Mouse (Mus musculus): ENCODE measurements around the gene Ddx54. TPM values are rescaled to one million over a fixed set of nuclear protein-coding genes. Genes with fewer than 3 reads are reported as not detected.

Ddx54 gene
- polyA plus RNA-seq, 1 experiment = 3.4 TPM

DNA sequence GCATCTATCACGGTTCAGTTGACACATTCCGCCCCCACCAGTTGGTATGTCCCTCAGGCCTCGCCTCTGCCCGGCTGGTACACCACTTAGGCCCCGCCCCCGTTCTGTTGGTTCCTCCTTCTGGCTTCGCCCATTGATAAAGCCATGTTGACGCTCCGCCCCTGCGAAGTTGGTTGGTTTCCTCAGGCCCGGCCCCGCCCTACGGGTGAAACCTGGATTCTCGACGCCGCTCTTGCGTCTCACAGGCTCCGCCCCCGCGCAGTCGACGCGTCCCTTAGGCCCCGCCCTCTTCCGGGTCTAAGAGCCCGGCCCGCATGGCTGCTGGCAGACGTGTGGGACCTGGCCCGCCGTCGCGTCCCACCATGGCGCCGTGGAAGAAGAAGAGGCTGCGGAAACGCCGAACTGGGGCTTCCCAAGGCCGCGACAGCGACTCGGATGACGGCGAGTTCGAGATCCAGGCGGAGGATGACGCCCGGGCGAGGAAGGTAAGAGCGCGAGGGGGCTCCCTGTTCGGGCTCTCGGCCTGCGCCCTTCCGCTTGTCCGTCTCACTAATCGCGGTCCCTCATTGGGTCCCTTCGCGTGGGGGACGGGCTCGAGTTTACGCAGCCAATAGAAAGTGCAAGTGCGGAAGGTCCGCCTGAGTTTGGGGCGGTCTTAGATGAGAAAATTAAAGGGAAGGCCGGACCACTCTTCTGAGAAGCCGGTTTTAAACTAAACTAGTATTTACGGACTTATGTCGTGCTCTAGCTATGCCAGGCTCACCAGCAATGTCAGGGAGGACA is 474 bp downstream of the Ddx54 start:
- Histone ChIP-seq H3K9me3 (ENCODE audit: control insufficient read depth, low read length) (peaks cover 7% of the 10 kb centered on the region), H3K4me1 (ENCODE audit: control insufficient read depth) (peaks cover 42% of the 10 kb centered on the region)
- TF ChIP-seq GATA1 (IDR thresholded peaks at IDR 0.05; ENCODE audit: low read length) = no peak; the same call in 1 of the 2 replicates
- TF ChIP-seq TAL1 (IDR thresholded peaks at IDR 0.05; ENCODE audit: low read length) = no peak

DNA sequence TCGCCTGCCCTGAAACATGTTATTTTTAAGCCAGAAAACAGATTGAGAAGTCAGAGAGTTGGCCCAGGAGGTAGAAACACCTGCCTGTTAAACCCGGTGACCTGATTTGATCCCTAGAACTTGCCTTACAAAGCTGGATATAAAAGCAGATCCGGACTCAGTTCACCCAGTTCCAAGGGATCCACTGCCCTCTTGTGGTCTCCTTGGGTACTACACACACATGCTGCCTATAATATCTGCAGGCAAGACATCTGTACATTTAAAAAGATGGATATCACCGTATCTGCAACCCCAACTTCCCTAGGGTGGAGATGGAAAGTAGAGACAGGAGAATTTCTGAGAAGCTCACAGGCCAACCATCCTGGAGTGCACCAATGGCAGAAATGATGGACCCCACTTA is 3.4 kb downstream of the Ddx54 start:
- peaks cover 60% of the 10 kb centered on the region for H3K36me3 ChIP-seq (ENCODE audit: control insufficient read depth)
- no peaks in the 10 kb centered on the region for H3K27me3 ChIP-seq (ENCODE audit: control insufficient read depth)

More for the DNA sequence above, 474 bp downstream of the Ddx54 start:
- Histone ChIP-seq H3K27me3 (ENCODE audit: control insufficient read depth) (no peaks in the 10 kb centered on the region), H3K4me3 (replicated peaks) (peak overlapping the region; percentile 72), H3K36me3 (ENCODE audit: control insufficient read depth) (peaks cover 51% of the 10 kb centered on the region)

DNA sequence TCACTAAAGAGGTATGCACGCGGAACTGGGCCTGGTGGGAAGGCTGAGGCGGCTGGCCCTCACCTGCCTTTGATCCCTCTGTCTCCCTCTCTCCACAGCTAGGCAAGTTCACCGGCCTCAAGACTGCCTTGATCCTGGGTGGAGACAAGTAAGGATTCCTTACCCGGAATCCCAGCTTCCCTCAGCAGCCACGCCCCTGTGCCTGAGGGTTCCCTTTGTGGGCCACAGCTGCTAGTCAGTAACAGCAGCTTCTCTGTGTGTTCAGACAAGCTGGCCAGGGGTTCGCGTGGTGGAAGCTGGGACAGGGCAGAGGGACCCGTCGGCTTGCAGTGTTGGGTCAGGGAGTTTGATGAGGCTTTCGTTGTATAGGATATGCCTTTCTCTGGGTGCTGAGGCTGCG is 6.2 kb downstream of the Ddx54 start:
- Histone ChIP-seq H3K36me3 (ENCODE audit: control insufficient read depth) (peaks cover 87% of the 10 kb centered on the region), H3K4me1 (ENCODE audit: control insufficient read depth) (peaks cover 12% of the 10 kb centered on the region), H3K27me3 (ENCODE audit: control insufficient read depth) (no peaks in the 10 kb centered on the region), H3K9me3 (ENCODE audit: control insufficient read depth, low read length) (peaks cover 7% of the 10 kb centered on the region), H3K4me3 (replicated peaks) (no peak overlapping the region)
- TF ChIP-seq TAL1 (IDR thresholded peaks at IDR 0.05; ENCODE audit: low read length) (no peak), GATA1 (IDR thresholded peaks at IDR 0.05; ENCODE audit: low read length) (no peak)

More for the DNA sequence above, 3.4 kb downstream of the Ddx54 start:
- peaks cover 7% of the 10 kb centered on the region for H3K9me3 ChIP-seq (ENCODE audit: control insufficient read depth, low read length)
- no peak overlapping the region for H3K4me3 ChIP-seq (replicated peaks)
- H3K4me1 ChIP-seq (ENCODE audit: control insufficient read depth) = peaks cover 35% of the 10 kb centered on the region
- TF ChIP-seq GATA1 (IDR thresholded peaks at IDR 0.05; ENCODE audit: low read length) (no peak), TAL1 (IDR thresholded peaks at IDR 0.05; ENCODE audit: low read length) (no peak)

DNA sequence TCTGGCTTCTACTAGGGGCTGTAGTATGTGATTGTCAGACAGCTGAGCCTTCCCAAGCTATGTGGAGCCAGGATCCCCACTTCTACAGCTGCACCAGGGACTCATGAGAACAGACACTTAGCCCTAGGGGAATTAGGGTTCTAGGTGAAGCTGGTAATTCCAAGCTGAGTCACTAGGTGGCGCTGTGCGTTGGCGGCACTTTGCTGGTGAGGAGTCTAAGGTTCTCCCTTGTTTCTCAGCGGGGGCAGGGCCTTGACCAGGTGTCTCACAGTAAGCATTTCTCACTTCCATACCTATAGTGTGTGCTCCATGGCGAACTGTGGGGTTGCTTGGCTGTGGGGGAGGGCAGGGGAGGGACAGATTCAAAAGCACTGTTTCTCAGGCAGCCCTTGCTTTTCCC is 6.7 kb downstream of the Ddx54 start:
- H3K9me3 ChIP-seq (ENCODE audit: control insufficient read depth, low read length) = peaks cover 7% of the 10 kb centered on the region
- H3K36me3 ChIP-seq (ENCODE audit: control insufficient read depth) = peaks cover 91% of the 10 kb centered on the region
- TF ChIP-seq TAL1 (IDR thresholded peaks at IDR 0.05; ENCODE audit: low read length) (no peak), GATA1 (IDR thresholded peaks at IDR 0.05; ENCODE audit: low read length) (no peak)
- H3K27me3 ChIP-seq (ENCODE audit: control insufficient read depth) = no peaks in the 10 kb centered on the region
- H3K4me1 ChIP-seq (ENCODE audit: control insufficient read depth) = peaks cover 8% of the 10 kb centered on the region
- no peak overlapping the region for H3K4me3 ChIP-seq (replicated peaks)

DNA sequence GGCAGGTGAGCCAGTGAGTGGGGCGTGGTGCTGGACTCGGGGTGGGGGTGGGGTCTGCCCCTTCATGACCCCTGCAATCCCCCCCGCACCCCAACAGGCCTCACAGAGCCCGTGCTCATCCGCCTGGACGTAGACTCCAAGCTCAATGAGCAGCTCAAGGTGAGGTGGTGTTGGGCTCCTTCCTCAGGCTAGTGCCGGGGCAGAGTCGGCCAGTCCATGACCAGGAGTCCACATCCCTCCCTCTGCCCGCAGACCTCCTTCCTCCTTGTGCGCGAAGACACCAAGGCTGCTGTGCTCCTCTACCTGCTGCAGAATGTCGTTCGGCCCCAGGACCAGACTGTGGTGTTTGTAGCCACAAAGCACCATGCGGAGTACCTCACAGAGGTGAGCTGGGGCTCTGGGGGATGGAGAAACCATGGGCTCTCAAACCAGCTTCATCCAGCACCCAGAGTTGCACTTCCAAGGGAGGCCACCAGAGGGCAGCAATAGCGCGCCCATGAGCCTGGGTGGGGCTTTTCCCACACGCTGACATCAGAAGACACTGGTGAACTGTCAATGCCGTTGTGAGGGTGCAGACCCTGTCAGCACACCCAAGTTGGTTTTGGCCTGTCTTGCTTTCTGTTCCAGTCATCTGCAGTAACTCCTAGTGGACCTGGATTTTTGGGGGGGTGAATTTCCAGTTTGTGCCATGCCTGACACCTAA is 8.0 kb downstream of the Ddx54 start:
- Histone ChIP-seq H3K9me3 (ENCODE audit: control insufficient read depth, low read length) (peaks cover 7% of the 10 kb centered on the region), H3K36me3 (ENCODE audit: control insufficient read depth) (peaks cover 98% of the 10 kb centered on the region), H3K4me1 (ENCODE audit: control insufficient read depth) (peaks cover 4% of the 10 kb centered on the region), H3K27me3 (ENCODE audit: control insufficient read depth) (no peaks in the 10 kb centered on the region), H3K4me3 (replicated peaks) (no peak overlapping the region)
- no peak for TF ChIP-seq GATA1 (IDR thresholded peaks at IDR 0.05; ENCODE audit: low read length)

DNA sequence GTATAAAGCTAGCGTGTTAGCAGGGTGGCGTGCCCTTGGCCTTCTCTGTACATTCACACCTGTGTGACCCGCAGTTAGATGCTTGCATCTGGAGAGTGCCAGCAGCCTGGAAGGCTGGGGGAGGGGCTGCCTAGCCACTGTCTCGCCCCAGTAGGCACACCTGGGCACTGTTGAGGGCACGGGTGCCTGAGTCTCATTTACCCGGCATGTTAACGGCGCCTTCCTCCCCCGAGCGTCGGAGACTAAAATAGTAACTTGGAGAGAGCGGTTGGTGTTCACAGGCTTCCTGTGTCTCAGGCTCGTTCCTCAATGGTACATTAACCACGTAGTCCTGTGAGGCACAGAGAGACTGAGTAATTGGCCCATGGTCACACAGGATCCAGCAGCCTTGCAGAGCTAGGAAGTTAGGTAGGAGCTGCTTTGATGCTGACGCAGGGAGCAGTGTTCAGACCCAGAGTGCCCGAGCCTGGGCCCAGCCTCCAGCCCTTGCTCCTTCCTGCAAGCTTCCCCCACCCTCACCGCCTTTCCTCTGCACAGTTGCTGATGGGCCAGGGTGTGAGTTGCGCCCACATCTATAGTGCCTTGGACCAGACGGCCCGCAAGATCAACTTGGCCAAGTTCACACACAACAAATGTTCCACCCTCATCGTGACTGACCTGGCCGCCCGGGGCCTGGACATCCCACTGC is 8.7 kb downstream of the Ddx54 start:
- Histone ChIP-seq H3K4me3 (replicated peaks) (no peak overlapping the region), H3K27me3 (ENCODE audit: control insufficient read depth) (no peaks in the 10 kb centered on the region), H3K4me1 (ENCODE audit: control insufficient read depth) (peaks cover 4% of the 10 kb centered on the region), H3K9me3 (ENCODE audit: control insufficient read depth, low read length) (peaks cover under 1% of the 10 kb centered on the region), H3K36me3 (ENCODE audit: control insufficient read depth) (peaks cover 99% of the 10 kb centered on the region)
- TF ChIP-seq GATA1 (IDR thresholded peaks at IDR 0.05; ENCODE audit: low read length) = no peak
- TF ChIP-seq TAL1 (IDR thresholded peaks at IDR 0.05; ENCODE audit: low read length) = no peak

DNA sequence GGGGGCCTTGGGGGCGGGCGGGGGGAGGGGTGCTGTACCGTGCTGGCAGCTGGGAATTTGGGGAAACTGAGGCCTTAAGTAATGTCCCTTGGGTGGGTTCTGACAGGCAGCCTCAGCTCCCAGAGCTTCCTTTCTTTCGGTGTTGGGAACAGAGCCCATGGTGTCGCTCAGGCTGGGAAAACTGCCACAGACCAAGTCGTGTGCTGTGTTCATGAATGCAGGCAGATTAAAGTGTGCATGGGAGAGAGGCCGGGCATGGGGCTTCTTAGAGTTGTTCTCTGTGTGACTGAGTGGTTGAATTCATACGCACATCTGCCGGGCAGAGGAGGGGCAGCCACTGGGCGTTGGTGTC is 9.3 kb downstream of the Ddx54 start:
- H3K27me3 ChIP-seq (ENCODE audit: control insufficient read depth) = no peaks in the 10 kb centered on the region
- peaks cover 99% of the 10 kb centered on the region for H3K36me3 ChIP-seq (ENCODE audit: control insufficient read depth)
- H3K9me3 ChIP-seq (ENCODE audit: control insufficient read depth, low read length) = no peaks in the 10 kb centered on the region
- TF ChIP-seq TAL1 (IDR thresholded peaks at IDR 0.05; ENCODE audit: low read length) (no peak), GATA1 (IDR thresholded peaks at IDR 0.05; ENCODE audit: low read length) (no peak)
- H3K4me1 ChIP-seq (ENCODE audit: control insufficient read depth) = peaks cover 3% of the 10 kb centered on the region
- no peak overlapping the region for H3K4me3 ChIP-seq (replicated peaks)

DNA sequence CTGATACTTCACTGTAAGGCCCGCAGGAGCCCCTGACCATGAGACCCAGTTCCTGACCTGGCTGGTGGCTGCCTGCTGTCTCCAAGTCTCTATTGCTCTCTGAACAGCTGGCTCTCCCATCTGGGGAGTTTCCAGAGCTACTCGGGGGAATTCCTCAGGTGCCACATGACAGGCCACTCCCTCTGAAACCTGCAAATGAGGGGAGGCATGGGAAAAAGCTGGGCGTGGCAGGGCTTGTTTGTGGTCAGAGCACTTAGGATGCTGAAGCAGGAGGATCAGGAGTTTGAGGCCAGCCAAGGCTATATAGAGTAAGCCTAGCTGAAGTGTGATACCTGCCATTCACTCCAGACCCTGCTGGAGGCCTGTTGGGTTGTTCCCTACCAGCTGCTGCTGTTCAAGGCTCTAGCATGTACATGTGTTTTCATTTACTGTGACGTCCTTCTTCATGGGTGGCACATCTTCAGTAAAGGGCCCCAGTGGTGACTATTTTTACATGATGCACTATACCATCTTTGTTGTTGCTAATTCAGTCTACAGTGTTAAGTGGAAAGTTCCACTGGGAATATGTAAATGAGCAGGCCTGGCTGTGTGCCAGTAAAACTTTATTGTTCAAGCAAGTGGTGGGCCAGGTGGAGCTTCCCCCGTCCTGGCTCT is 9.8 kb downstream of the Ddx54 start:
- H3K4me1 ChIP-seq (ENCODE audit: control insufficient read depth) = no peaks in the 10 kb centered on the region; the same call in 1 of the 2 replicates
- no peaks in the 10 kb centered on the region for H3K9me3 ChIP-seq (ENCODE audit: control insufficient read depth, low read length)
- peaks cover 99% of the 10 kb centered on the region for H3K36me3 ChIP-seq (ENCODE audit: control insufficient read depth)
- H3K4me3 ChIP-seq (replicated peaks) = no peak overlapping the region
- TF ChIP-seq GATA1 (IDR thresholded peaks at IDR 0.05; ENCODE audit: low read length) = no peak
- TF ChIP-seq TAL1 (IDR thresholded peaks at IDR 0.05; ENCODE audit: low read length) = no peak
- no peaks in the 10 kb centered on the region for H3K27me3 ChIP-seq (ENCODE audit: control insufficient read depth)

Data from erythroblast, embryonic 14.5 days (primary cell).